Mouse (Mus musculus) midbrain, embryonic 11.5 days (tissue): ENCODE data around the gene Siah1b. TPM values are rescaled to one million over a fixed set of nuclear protein-coding genes. Genes with fewer than 3 reads are reported as not detected.

Experiments used
- ATAC-seq: fragments of 200-750 bp; cut with Nextera tagmentation; 2 replicates; pipeline ENCODE4 v1.8.0; 2017; ENCODE audit warnings: moderate TSS enrichment, moderate library complexity; ENCODE audit not compliant: low FRiP score
- DNase-seq: peaks from one replicate; pipeline ENCODE4 v3.0.0; 2015; ENCODE audit warnings: low spot score; ENCODE audit errors: missing footprints
- H3K27ac ChIP-seq: fragments of 300-500 bp; sonication (generic); 2 replicates; pipeline ENCODE4 v1.5.1; 2014; ENCODE audit warnings: low read depth, low read length
- H3K27me3 ChIP-seq: fragments of 300-500 bp; sonication (generic); 2 replicates; pipeline ENCODE4 v1.6.1; 2014; ENCODE audit warnings: mild to moderate bottlenecking, low read length, moderate library complexity, mixed read lengths; ENCODE audit not compliant: control insufficient read depth, insufficient read depth
- H3K36me3 ChIP-seq: fragments of 300-500 bp; sonication (generic); 2 replicates; pipeline ENCODE4 v1.6.1; 2014; ENCODE audit warnings: mild to moderate bottlenecking, low read length, moderate library complexity, mixed read lengths; ENCODE audit not compliant: control insufficient read depth, insufficient read depth
- H3K4me1 ChIP-seq: fragments of 300-500 bp; sonication (generic); 2 replicates; pipeline ENCODE4 v1.6.1; 2014; ENCODE audit warnings: low read length; ENCODE audit not compliant: control insufficient read depth, insufficient read depth
- H3K4me2 ChIP-seq: fragments of 300-500 bp; sonication (generic); 2 replicates; pipeline ENCODE4 v1.6.1; 2014; ENCODE audit warnings: mild to moderate bottlenecking, moderate library complexity
- H3K4me3 ChIP-seq: fragments of 300-500 bp; sonication (generic); 2 replicates; pipeline ENCODE4 v1.5.1; 2014; ENCODE audit warnings: low read depth, low read length
- H3K9ac ChIP-seq: fragments of 300-500 bp; sonication (generic); 2 replicates; pipeline ENCODE4 v1.6.1; 2014; ENCODE audit warnings: low read length
- H3K9me3 ChIP-seq: fragments of 300-500 bp; sonication (generic); 2 replicates; pipeline ENCODE4 v1.6.1; 2016; ENCODE audit warnings: low read length; ENCODE audit not compliant: control insufficient read depth
- WGBS: fragments of 180-500 bp; shearing (Covaris S2); extraction: QIAGEN DNeasy Blood & Tissue Kit; methylation state at CpG from one replicate; pipeline ENCODE4 v1.1.7; 2014; 5-methylcytosine and 5-hydroxymethylcytosine counted together
- polyA plus RNA-seq: library from polyadenylated mRNA; unstranded; fragments of >200 nt; fragmentation: Nextera tagmentation; extraction: Ambion mirVana; gene quantifications from 2 replicates; pipeline ENCODE4 v1.2.1, GENCODE M21; 2014

Gene Siah1b
- 49.8 and 50.9 TPM in 2 replicates for polyA plus RNA-seq

- ATAC-seq: peak; percentile 99
- H3K27ac ChIP-seq: peak within 1 kb of the TSS; percentile 67
These were observed at the start of gene Siah1b for GRCm38 (mm10) chrX:164076040-164076775. Siah1b (minus strand) TSS chrX:164076493.

GRCm38 (mm10) chrX:164123942-164124341, 47.6 kb upstream of the Siah1b start:
- ATAC-seq: no peak
- Histone ChIP-seq H3K4me3 (no peak overlapping the region), H3K27me3 (peaks cover 3% of the 10 kb centered on the region; the same call in 1 of the 2 replicates), H3K27ac (no peak overlapping the region), H3K9me3 (no peaks in the 10 kb centered on the region), H3K4me1 (no peaks in the 10 kb centered on the region), H3K9ac (no peak overlapping the region), H3K4me2 (no peak overlapping the region), H3K36me3 (no peaks in the 10 kb centered on the region)
- 92% methylated on average over 3 of the region's 3 CpGs for WGBS
- no peak for DNase-seq

More at GRCm38 (mm10) chrX:164076040-164076775, at the start of gene Siah1b:
- Histone ChIP-seq H3K4me3 (peak within 1 kb of the TSS; percentile 50), H3K9me3 (no peaks in the 10 kb centered on the region), H3K4me2 (peak within 1 kb of the TSS; percentile 54), H3K36me3 (no peaks in the 10 kb centered on the region), H3K9ac (peak within 1 kb of the TSS; percentile 69), H3K4me1 (no peaks in the 10 kb centered on the region; the same call in 1 of the 2 replicates), H3K27me3 (no peaks in the 10 kb centered on the region)
- peak; percentile 97 for DNase-seq
- WGBS: 24% methylated on average over 54 of the region's 54 CpGs

GRCm38 (mm10) chrX:164113744-164114143, 37.5 kb upstream of the Siah1b start:
- ATAC-seq (no peak), DNase-seq (no peak)
- no peak overlapping the region for H3K4me3 ChIP-seq
- H3K27ac ChIP-seq: no peak overlapping the region
- no peaks in the 10 kb centered on the region for H3K36me3 ChIP-seq
- no peaks in the 10 kb centered on the region for H3K9me3 ChIP-seq
- H3K4me2 ChIP-seq: no peak overlapping the region
- no peaks in the 10 kb centered on the region; the same call in 1 of the 2 replicates for H3K27me3 ChIP-seq
- no peaks in the 10 kb centered on the region for H3K4me1 ChIP-seq
- no peak overlapping the region for H3K9ac ChIP-seq
- 93% methylated on average over 6 of the region's 6 CpGs for WGBS

GRCm38 (mm10) chrX:164111146-164111545, 34.9 kb upstream of the Siah1b start:
- ATAC-seq: no peak
- H3K36me3 ChIP-seq: no peaks in the 10 kb centered on the region
- no peaks in the 10 kb centered on the region for H3K9me3 ChIP-seq
- DNase-seq: no peak
- no peak overlapping the region for H3K9ac ChIP-seq
- H3K4me1 ChIP-seq: no peaks in the 10 kb centered on the region
- no peak overlapping the region for H3K27ac ChIP-seq
- H3K27me3 ChIP-seq: no peaks in the 10 kb centered on the region; the same call in 1 of the 2 replicates
- no peak overlapping the region for H3K4me2 ChIP-seq
- WGBS: 76% methylated on average over 3 of the region's 3 CpGs
- no peak overlapping the region for H3K4me3 ChIP-seq

GRCm38 (mm10) chrX:164102656-164103055, 26.4 kb upstream of the Siah1b start:
- 73% methylated on average over 6 of the region's 6 CpGs for WGBS
- Histone ChIP-seq H3K27ac (no peak overlapping the region), H3K9me3 (no peaks in the 10 kb centered on the region), H3K4me1 (no peaks in the 10 kb centered on the region), H3K4me2 (no peak overlapping the region), H3K36me3 (no peaks in the 10 kb centered on the region), H3K27me3 (peaks cover 3% of the 10 kb centered on the region; the same call in 1 of the 2 replicates), H3K9ac (no peak overlapping the region), H3K4me3 (no peak overlapping the region)
- ATAC-seq: no peak
- DNase-seq: no peak

GRCm38 (mm10) chrX:164102198-164102597, 25.9 kb upstream of the Siah1b start:
- Histone ChIP-seq H3K9ac (no peak overlapping the region), H3K36me3 (no peaks in the 10 kb centered on the region), H3K27ac (no peak overlapping the region), H3K27me3 (peaks cover 5% of the 10 kb centered on the region; the same call in 1 of the 2 replicates), H3K4me1 (no peaks in the 10 kb centered on the region), H3K9me3 (no peaks in the 10 kb centered on the region), H3K4me2 (no peak overlapping the region), H3K4me3 (no peak overlapping the region)
- ATAC-seq (no peak), DNase-seq (no peak)
- 92% methylated on average over 7 of the region's 7 CpGs for WGBS

GRCm38 (mm10) chrX:164101483-164101882, 25.2 kb upstream of the Siah1b start:
- no peak overlapping the region for H3K4me2 ChIP-seq
- no peaks in the 10 kb centered on the region for H3K4me1 ChIP-seq
- no peak overlapping the region for H3K4me3 ChIP-seq
- no peak overlapping the region for H3K9ac ChIP-seq
- no peak overlapping the region for H3K27ac ChIP-seq
- H3K27me3 ChIP-seq: peaks cover 5% of the 10 kb centered on the region; the same call in 1 of the 2 replicates
- ATAC-seq (no peak), DNase-seq (no peak)
- no peaks in the 10 kb centered on the region for H3K9me3 ChIP-seq
- no peaks in the 10 kb centered on the region for H3K36me3 ChIP-seq

- no peak for DNase-seq
- WGBS: 68% methylated on average over 2 of the region's 2 CpGs
- no peaks in the 10 kb centered on the region for H3K36me3 ChIP-seq
- H3K27me3 ChIP-seq: peaks cover 10% of the 10 kb centered on the region
- no peak overlapping the region for H3K4me2 ChIP-seq
- no peak overlapping the region for H3K4me3 ChIP-seq
- H3K4me1 ChIP-seq: no peaks in the 10 kb centered on the region
- no peak overlapping the region for H3K9ac ChIP-seq
- ATAC-seq: no peak
- H3K9me3 ChIP-seq: no peaks in the 10 kb centered on the region
- H3K27ac ChIP-seq: no peak overlapping the region
These were observed 19.5 kb upstream of the Siah1b start for GRCm38 (mm10) chrX:164095838-164096237.

- peaks cover 16% of the 10 kb centered on the region for H3K27me3 ChIP-seq
- no peak overlapping the region for H3K4me3 ChIP-seq
These were observed 17.1 kb upstream of the Siah1b start for GRCm38 (mm10) chrX:164093435-164093834.

More at GRCm38 (mm10) chrX:164093435-164093834, 17.1 kb upstream of the Siah1b start:
- ATAC-seq (no peak), DNase-seq (no peak)
- H3K4me2 ChIP-seq: no peak overlapping the region
- WGBS: 83% methylated on average over 5 of the region's 5 CpGs
- no peaks in the 10 kb centered on the region for H3K36me3 ChIP-seq
- H3K4me1 ChIP-seq: no peaks in the 10 kb centered on the region
- H3K9ac ChIP-seq: no peak overlapping the region
- no peak overlapping the region for H3K27ac ChIP-seq
- no peaks in the 10 kb centered on the region for H3K9me3 ChIP-seq
